ENCODE assay signal across 18 mouse cellular contexts in genomic region chr7:19324221-19324620, GRCm38 (mm10). TPM values are rescaled to one million over a fixed set of nuclear protein-coding genes. Genes with fewer than 3 reads are reported as not detected.
"Had no signal": no experiment of that assay in that cellular context is flagged by ENCODE, and none has a peak within 500 bp of the region (broad histone marks: within the 10 kb centered on the region; RNA-seq: fewer than 3 reads in every experiment).

No protein-coding gene starts in this region.

- H3K9ac ChIP-seq: neural tube, embryonic 13.5 days; neural tube, embryonic 15.5 days; stomach, embryonic 15.5 days had no signal

- DNase-seq: retina, postnatal 1 day; right cerebral cortex, adult 18-20 months; right cerebral cortex, postnatal 14 days; right cerebral cortex, postnatal 25 days; right cerebral cortex, postnatal 4 days; spleen, adult 18-20 months; thymus, adult 18-20 months; thymus, adult 2 months; thymus, postnatal 14 days; thymus, postnatal 25 days; thymus, postnatal 36 days; thymus, postnatal 4 days had no signal

- H3K36me3 ChIP-seq: neural tube, embryonic 13.5 days; neural tube, embryonic 15.5 days; stomach, embryonic 15.5 days had no signal

- H3K27me3 ChIP-seq: stomach, embryonic 15.5 days had no signal

- H3K9me3 ChIP-seq: neural tube, embryonic 13.5 days; neural tube, embryonic 15.5 days; stomach, embryonic 15.5 days had no signal

- H3K4me3 ChIP-seq: neural tube, embryonic 13.5 days; neural tube, embryonic 15.5 days; stomach, embryonic 15.5 days had no signal

- H3K4me2 ChIP-seq: neural tube, embryonic 13.5 days; neural tube, embryonic 15.5 days; stomach, embryonic 15.5 days had no signal

- H3K27ac ChIP-seq: neural tube, embryonic 13.5 days; neural tube, embryonic 15.5 days; stomach, embryonic 15.5 days; stomach, postnatal 0 days had no signal

RNA-seq across cellular contexts. Expression of gene Fosb, which starts 14.4 kb away (rescaled TPM):
- polyA plus RNA-seq: neural tube, embryonic 14.5 days had no signal

RNA-seq across cellular contexts. Expression of gene Rtn2, which starts 41.8 kb away (rescaled TPM):
- total RNA-seq: neutrophil, adult 5-6 weeks had no signal
